Mouse (Mus musculus): ENCODE data around the gene Elf2.
"Not testable (repeated sequence)": the region's sequence is repeated elsewhere in the genome, so short reads cannot be mapped to it uniquely, and the experiment has no call there.

Gene Elf2

DNA sequence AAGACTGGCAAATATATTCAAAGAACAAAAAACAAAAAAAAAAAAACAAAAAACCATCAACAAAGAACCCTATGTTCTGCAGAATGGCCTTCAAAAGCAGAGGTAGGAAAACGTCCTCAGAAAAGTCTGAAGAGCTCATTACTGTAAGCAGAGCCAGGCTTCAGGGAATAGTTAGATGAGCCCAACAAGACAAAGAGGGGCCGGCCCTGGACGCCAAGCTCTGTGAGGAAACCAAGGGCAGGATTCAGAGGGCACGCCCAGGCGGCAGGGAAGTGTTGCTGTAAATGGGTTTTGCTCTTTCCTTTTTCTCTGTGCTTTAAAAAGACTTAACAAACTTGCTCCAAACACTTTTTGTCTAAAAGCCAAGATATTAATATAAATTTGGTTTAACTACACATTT, 12.6 kb downstream of the Elf2 start:
- no peak for DNase-seq (ENCODE audit: low spot score)

DNA sequence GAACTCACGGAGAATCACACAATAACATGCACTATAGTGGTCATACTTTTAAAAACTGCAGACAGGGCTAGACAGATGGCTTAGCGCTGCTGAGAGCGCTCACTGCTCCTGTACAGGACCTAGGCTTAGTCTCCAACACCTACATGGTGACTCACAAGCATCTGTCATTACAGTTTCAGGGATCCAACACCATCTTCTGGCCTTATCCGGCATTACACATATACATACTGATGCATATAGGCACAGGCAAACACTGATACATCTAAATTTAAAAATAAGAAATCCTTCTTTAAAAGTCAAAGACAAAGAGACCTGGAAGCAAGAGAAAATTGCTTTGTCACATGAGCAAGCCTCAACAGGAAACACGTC, 13.1 kb downstream of the Elf2 start:
- no peak for DNase-seq (ENCODE audit: low spot score)

DNA sequence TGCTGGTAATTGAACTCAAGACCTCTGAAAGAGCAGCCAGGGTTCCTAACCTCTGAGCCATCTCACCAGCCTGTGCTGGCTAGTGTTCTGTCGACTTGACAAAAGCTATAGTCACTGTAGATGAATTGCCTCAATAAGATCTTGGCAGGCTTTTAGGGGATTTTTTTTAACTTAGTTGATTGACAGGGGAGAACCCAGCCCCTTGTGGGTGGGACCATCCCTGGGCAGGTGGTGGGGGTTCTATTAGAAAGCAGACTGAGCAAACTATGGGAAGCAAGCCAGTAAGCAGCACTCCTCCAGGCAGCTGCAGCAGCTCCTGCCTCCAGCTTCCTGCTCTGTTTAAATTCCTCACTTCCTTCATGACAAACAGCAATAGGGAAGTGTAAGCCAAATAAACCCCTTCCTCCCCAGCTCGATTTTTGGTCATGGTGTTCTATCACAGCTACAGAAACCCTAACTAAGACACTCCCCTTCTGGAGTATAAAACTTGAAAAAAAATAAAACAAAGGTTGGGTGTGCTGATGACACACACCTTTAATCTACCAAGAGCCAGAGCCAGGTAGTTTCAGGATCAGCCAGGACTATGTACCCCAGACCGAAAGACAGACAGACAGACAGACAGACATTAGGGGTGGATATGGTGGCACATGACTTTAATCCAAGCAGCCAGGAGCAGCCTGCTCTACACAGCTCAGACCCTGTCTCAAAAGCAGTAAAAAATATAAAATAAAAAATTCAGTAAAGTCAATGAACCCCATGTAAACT, 13.6 kb downstream of the Elf2 start:
- no peak for DNase-seq (ENCODE audit: low spot score)

DNA sequence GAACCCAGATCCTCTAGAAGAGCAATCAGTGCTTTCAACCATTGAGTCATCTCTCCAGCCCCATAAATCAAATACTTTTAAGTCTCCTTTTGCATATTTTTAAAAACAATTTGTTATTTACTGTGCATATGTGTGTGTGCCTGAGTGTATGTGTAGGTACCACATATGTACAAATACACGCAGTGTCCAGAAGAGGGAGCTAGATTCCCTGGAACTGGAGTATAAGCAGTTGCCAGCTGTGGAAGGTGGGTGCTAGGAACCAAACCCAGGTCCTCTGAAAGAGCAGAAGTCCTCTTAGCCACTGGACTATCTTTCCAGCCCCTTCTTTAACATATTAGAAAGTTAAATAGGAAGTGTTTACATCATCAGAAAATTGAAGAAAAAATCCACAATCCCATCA, 15.0 kb downstream of the Elf2 start:
- no peak for DNase-seq (ENCODE audit: low spot score)

DNA sequence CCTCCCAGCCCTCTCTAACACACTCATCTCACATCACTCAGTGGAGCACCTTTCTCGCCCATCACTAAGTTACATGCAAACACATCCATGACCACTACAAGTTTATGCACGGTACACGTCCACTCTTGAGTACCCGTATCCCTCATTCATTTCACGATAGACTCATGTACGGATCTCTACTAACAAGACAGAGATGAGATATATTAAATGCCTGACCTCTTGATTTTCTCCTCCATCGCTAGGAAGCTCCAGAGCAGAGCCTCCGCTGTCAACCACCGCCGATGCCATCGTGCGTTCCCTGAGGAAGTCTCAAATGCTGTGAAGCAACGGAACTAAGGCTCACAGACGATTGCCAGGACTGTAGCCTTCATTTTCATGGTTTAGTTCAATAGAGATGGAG, 17.5 kb downstream of the Elf2 start:
- DNase-seq (ENCODE audit: low spot score): no peak

DNA sequence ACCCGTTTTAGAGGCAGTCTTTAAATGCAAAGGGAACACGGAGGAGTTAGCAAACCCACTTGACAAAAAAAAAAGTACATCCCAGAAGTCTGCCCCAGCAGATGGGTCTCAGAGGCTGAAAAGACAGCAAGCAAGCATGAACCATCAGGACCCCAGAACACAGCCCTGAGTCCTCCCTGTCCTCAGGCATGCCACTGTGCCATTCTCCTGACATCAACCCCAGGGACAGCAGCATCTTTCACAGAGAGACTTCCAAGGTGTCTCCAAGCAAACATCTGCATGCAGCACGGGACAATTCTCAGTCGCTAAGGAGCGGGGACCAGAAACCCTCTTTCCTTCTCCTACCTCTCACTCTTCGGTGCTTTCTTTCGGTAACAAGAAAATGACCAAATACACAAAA, 18.1 kb downstream of the Elf2 start:
- no peak for DNase-seq (ENCODE audit: low spot score)

DNA sequence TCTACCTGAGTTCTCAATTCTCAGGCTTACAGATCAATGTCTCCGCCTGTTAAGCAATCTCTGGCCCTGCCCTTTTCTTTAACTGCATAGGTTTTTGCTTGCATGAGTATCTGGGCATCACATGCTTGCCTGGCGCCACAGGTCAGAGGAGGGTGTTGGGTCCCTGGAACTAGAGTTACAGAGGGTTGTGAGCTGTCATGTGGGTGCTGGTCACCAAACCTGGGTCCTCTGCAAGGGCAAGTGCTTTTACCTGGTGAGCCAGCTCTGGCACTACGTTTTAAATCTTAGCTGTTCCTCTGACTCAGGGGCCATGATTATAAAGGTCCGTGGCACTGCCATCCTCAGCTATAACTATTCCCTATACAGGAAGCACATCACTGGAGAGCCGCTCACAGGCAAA, 19.3 kb downstream of the Elf2 start:
- DNase-seq (ENCODE audit: low spot score): no peak

DNA sequence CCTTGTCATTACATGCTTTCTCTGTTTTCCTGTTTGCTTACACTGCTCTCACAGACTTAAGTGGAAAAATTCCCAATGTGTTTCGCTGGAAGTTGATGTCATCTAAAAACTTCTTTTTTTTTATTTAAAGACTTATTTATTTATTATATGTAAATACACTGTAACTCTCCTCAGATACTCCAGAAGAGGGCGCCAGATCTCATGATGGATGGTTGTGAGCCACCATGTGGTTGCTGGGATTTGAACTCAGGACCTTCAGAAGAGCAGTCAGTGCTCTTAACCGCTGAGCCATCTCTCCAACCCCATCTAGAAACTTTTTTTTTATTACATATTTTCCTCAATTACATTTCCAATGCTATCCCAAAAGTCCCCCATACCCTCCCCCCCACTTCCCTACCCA, 22.4 kb downstream of the Elf2 start:
- DNase-seq (ENCODE audit: low spot score): not testable (repeated sequence)

DNA sequence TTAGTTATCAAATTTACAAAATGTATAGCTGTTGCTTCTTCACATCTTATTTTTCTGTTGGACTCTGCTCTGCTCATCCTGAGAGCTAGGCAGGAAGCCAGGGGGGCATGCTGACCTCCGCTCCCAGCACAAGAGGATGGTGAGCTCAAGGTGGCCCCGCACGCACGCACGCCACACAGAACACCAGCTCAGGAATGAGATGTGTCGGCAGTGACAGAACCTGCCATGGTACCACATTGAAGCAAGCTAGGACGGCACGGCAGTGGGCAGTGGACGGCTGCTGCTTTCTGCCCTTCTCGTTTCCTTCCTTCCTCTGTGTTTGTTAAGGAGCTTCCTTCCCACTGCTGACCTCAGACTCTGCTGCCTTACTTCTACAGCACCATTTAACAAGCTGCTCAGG, 23.6 kb downstream of the Elf2 start:
- DNase-seq (ENCODE audit: low spot score): no peak

DNA sequence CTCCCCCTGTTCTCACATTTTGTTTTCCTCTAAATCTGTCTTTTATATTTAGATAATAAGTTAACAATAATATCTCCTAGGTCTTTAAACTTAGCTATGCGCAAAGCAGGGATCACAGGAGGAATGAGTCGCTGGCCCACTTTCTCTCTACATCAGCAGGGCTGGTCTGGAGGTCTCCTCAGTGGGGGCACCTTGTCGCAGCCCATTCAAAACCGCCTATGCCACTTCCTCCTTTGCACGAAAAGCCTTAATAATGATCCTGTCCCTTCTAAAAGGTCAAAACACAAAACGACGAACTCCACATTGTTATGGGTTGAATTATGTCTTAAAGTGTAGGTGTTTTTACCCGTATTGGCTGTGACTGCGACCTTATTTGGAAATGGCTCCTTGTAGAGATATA, 28.8 kb downstream of the Elf2 start:
- no peak for DNase-seq (ENCODE audit: low spot score)

DNA sequence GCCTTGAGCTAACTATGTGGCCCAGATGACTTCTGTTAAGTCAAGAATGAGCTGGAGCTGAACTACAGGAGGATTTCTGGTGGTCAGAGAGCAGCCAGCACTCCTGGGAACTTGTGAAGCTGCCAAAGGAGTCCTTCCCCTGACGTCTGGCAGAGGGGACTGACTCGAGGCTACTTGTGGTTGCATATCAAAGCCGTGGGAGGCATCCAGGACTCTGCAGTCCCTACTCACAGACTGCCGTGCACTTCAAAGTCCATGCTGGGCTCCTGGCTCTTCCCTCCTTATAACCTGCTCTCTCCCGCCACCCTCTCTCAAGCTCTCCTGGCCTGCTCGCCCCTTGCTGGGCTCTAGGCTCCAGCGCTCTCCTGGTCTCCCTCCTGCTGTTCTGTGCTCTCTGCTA, 30.4 kb downstream of the Elf2 start:
- no peak for DNase-seq (ENCODE audit: low spot score)

DNA sequence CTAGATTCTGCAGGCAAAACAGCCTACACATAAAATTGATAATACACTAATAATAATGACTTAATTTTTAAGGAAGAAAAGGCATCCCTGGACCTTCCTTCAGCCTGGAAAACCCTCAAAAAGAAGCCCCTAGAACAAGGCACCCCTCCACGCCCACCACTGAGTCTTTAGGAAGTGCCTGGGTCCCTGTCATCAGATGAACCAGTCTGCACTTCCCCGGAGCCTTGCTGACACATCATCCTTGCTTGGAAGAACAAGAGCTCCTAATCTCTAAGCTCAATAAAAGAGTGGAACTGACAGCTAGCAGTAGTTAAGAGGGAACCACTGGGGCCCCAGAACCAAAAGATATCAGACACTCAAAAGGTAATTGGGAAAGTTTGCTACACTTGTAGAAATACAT, 33.8 kb downstream of the Elf2 start:
- DNase-seq (ENCODE audit: low spot score): no peak

DNA sequence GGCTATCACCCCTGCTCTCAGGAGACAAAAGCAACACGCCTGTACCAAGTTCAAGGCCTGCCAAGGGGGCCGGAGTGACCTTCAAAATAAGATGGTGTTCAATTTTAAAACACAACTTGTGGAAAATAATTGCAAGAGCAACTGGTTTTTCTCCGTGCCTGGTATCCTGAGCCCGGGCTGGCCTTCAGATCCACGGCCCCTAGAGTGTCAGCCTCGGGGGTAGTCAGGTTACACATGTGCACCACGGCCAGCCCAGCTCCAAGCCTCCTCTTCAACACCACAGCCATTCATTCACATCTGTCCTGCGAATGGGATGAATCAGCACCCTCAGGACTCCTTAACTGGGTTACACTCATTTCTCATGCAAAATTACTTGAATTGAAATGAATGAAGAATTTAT, 34.5 kb downstream of the Elf2 start:
- no peak for DNase-seq (ENCODE audit: low spot score)

DNA sequence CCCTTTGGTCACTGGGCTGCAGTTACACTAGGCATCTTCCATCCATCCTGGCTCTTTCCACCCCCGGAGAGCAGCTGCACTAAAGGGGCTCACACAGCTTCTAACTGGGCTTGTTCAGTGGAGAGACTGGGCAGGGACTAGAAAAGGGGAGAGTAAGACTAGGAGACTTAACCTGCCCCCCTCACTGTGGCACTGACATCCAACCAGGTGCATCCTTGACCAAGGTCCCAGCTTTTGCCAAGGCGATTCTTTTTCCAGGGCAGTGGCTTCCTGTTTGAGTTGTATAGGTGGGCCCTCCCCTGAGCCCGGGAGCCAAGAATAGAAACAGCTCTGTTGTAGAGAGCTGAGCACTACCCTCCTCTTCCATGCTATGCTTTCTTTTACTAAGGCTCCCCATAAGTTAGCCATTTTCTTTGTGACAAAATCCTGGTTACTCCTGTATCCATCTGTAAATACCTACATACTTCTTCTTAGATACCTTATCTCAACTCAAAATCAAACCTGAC, 37.4 kb downstream of the Elf2 start:
- DNase-seq (ENCODE audit: low spot score): no peak

DNA sequence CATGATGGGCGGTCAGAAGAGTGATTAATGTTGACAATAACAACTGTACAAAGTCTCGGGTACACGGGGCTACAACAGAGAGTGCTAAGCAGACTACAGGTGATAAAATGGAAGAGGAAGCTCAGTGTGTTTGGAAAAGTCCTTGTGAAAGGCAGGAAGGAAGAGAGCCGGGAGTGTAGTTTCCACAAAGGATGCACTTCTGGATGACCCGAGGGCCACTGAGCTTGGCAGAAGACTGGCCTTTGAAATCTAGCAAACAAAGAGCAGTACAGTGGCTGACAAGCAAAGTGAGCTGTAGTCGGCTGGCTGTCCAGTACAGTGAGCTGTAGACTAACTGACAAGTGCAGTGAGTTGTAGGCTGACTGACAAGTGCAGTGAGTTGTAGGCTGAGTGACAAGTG, 38.9 kb downstream of the Elf2 start:
- DNase-seq (ENCODE audit: low spot score): no peak

DNA sequence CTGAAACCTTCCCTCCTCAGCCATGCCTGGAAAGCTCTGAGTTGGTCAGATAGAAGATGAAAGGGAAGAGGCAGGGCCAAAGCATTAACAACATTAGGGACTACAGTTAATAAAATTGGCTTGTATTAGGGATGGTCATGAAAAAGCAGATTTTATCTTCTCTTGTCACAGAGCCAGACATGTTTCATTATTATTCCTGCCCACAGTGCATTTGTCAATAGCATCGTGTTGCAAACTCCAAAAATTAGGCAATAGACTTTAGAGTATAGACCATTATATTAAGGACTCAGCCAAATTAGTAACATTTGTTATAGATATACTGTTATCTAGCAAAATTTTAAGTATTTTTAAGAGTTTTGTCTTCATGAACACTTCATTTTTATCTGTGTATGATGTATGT, 43.7 kb downstream of the Elf2 start:
- DNase-seq (ENCODE audit: low spot score): no peak

DNA sequence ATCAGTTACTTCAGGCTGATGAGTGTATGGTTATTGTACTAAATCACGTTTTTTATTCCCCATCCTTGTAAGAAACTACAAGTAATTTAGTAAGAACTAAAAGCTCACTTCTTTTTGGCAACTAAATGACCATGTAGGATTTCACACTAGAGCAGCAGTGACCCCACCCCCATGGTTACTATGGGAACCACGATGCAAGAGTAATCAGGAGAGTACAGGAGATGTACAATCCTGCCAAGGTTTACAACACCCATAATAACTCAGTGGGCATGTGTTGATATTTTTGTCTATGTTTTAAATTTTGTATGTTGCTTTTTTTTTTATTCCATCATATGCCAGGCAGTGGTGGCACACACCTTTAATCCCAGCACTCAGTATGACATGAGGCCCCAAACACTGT, 45.2 kb downstream of the Elf2 start:
- DNase-seq (ENCODE audit: low spot score): no peak

DNA sequence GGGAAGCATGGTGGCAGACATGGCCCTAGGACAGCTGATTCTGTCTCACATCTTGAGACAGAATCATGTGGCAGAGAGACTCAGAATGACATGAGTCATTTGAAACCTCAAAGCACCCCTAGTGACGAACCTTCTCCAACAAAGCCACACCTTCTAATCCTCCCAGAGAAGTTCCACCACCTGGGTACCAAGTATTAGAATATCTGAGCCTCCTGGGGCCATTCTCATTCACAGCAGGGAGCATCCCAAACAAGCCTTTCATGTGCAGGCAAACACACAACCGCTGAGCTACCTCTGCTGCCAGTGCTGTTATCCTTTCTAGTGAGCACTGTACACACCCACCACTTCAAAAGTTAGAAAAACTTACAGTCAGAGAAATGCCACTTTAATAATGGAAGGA, 46.2 kb downstream of the Elf2 start:
- DNase-seq (ENCODE audit: low spot score): no peak

DNA sequence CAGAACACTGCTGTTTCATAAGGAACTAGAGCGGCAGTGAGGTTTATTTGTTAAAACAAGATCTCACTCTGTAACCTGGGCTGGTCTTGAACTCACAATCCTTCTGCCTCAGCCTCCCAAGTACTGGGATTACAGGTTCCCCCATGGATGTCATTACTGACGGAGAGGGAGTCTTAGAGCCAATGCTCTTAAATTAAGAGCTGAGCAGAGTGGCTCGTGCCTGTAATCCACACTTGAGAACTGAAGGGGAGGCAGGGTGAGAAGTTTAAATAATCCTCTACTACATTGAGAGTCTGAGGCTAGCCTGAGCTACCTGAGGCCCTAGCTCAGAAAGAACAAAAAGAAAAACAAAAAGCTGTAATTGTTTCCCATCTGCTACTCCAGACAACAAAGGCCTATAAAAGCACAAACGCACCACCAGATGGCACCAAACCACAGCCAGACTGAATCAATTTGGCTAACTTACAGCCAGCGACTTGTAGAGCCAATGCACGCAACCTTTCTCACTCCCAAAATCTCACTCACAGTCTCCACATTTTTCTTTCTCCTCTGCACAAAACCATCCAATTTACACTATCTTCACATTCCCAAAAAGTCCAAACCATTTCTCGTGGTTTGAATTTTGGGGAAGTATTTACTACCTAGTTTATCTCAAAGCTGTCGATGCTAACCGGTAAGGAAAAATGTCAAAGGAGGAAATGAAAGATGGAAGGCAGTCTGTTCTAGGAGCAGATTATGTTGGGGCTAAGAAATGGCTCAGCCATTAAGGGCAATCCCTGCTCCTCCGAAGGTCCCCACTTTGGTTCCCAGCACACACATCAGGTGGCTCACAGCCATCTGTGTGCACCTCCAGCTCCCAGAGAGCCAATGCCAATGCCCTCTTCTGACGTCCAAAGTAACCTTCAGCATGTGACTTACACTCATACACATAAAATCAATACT, 51.3 kb downstream of the Elf2 start:
- DNase-seq (ENCODE audit: low spot score): peak; percentile 73

DNA sequence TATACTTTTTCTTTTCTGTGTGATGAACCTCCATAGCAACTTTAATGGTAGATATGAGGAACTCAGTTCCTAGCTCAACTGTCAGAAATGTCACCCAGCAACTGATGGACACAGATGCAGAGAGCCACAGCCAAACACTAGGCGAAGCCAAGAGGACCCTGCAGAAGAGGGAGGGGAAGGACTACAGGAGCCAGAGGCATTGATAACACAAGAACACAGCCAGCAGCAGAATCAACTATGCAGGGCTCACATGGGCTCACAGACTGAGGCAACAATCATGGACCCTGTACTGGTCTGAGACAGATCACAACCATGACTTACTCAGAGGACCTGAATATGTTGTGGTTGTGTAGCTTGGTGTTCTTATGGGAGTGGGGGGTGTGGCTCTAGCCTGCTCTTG, 56.1 kb downstream of the Elf2 start:
- DNase-seq (ENCODE audit: low spot score): no peak

DNA sequence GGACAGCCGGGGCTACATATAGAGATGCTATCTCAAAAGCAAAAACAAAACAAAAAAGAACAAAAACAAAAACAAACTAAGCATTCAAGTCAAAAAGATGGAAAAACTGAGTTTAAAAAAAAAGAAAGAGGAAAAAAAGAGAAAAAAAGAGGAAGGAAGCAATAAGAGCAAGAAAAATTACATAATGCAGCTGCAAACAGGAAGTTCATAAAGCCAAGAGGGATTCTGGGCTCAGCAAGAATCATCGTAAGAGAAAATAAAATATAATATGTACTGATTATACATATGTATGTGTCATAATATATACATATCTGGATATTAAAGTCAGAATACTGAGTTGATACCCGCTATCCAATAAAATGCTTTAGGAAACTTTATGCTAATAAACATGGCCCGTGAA, 58.7 kb downstream of the Elf2 start:
- DNase-seq (ENCODE audit: low spot score): no peak

DNA sequence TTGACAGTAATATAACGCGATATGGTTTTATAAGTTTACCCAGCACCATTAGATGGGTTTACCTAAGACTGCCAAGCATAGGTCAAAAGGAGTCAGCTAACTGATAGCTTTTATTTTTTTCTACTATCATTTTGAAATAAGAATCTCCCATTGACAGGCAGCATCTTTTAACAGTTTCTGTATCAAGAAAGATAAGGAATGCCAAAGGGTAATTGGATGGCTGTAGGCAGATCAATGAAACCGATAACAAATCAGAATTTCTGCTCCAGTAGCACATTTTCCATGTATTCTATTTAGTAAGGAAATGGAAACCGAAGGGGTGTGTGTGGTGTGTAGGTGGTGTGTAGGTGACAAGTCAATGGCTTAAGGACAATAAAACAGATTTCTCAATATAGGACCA, 62.0 kb downstream of the Elf2 start:
- no peak for DNase-seq (ENCODE audit: low spot score)
